Mouse (Mus musculus) urinary bladder, postnatal 36 days (tissue): ENCODE data around the gene Slc35g2.
A peak's percentile ranks its signal among the peaks of the same experiment; 100 is the strongest.

ENCODE experiments used
- DNase-seq, 2 experiments: peaks; one replicate each; pipeline ENCODE4 v3.0.0; 2022; ENCODE audit warnings: low spot score in 2 of 2, mixed read lengths in 1 of 2

Gene Slc35g2

GRCm38 (mm10) chr9:100558991-100559390 lies 11.9 kb downstream of the Slc35g2 start:
- no peak for DNase-seq

DNA sequence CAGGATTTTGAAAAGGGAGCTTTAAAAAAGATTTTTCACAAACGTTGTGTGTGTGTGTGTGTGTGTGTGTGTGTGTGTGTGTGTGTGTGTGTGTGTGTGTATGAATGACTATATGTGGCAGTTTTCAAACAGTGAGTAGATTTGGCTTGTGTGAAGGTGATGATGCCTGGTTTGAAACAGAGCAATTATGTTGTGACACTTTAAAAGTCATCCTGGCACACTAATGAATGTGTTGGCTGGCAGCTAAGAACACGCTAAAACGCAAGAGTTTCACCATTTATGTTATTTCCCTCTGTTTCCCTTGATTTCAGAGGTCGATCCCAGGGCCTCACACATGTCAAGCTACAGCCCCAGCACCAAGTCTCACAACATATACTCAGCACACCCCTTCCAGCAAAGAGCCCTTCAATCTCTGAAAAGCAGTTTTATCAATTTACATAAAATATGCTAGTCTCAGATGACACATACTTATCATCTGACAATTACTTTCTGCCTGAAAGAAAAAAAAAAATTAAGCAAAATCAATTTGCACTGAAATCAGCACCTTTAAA lies 12.8 kb downstream of the Slc35g2 start:
- no peak for DNase-seq

GRCm38 (mm10) chr9:100555686-100556085 lies 15.2 kb downstream of the Slc35g2 start:
- DNase-seq = no peak

DNA sequence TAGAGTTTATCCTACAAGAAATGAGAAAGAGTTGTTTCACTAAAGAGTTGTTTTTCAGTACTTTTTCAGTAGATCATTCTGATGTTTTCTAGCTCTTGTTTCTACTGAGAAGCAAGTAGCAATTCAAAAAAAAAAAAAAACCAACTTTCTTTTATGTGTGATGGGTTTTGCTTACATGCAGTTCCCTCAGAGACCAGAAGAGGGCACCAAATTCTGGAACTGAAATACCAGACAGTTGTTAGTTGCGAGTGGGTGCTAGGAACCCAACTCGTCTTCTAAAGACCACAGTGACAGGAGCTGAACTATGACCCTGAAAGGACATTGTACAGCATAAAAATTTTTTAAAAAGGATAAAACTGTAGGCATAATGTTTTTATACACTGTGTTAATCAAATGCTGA lies 22.6 kb downstream of the Slc35g2 start:
- DNase-seq = no peak

- no peak for DNase-seq
Observed at GRCm38 (mm10) chr9:100546594-100546910, 24.3 kb downstream of the Slc35g2 start.

DNA sequence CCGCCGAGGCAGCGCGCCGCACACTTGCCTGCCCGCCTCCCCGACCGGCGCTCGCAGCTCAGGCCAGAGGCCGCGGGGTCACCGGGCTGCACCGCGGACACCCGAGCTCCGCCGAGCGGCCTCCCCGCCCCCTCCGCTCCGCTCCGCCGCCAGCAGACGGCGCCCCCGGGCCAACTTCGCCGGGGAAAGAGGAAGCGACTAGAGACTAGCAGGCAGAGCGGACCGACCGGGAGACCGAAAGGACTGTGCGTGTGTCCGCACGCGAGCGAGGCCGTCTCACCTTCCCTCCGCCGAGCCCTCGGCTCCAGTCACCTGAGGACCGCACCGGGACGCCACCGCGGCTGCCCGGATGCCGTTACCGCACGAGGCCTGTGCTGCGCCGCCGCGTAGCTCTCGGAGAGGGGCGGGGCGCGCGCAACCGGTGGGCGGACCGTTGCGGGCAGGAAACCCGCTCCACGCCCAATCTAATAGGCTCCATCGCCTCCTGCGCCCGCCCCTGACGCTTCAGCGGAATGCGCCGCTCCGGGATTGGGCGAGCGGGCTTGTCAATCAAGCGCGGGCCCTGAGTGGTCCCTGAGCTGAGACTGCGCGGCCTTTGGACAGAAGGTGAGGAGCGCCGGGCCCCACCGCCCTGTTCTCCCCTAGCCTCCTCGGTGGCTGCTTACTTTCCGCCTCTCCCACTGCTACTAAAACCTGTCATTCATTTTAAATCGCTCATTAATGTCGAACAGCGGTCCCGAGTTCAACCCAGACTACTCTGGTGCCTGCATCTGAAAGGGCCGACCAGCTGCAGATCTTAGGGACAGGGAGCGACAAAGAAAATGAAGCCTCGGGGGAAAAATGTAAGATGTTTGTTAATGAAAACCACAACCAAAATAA lies 24.9 kb downstream of the Slc35g2 start, which contains the start of gene Nck1:
TSS of gene Nck1 (minus strand) at position 420 of the 879 bp plus-strand sequence.
- peak; percentile 98 to 99 for DNase-seq

DNA sequence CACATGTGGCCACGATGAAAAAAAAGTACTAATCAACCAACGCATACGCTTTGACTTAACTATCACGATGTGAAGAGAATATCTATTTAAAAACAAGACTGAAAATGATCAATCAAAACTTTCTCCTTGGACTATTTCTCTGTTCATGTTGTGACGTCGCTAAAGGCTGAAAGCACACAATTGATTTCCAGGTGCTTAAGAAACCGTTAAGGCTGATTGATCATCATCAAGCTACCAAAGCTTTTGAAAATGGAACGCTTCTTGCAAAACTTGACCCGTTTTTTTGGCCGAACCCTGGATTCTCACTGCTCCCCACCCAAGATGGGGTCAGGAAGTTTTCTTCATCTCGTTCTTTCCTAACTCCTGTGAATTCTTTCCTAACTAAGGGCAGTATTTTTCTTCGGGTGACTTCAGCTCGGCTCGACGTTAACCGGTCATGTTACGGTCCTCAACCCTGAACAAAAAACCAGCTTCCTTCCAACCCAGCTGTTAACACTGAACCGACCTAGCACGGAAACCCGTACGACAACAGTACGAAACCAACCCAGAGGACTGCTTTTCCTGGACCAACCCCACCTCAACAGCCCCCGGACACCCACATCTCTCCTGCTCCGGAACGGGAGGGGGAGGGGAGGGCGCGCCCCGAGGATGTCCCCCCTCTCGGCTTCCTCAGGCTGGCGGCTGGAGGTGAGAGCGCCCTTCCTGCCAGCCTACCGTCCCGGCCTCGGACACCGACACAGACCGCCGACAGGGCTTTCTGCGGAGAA lies 25.8 kb downstream of the Slc35g2 start:
- DNase-seq = no peak

DNA sequence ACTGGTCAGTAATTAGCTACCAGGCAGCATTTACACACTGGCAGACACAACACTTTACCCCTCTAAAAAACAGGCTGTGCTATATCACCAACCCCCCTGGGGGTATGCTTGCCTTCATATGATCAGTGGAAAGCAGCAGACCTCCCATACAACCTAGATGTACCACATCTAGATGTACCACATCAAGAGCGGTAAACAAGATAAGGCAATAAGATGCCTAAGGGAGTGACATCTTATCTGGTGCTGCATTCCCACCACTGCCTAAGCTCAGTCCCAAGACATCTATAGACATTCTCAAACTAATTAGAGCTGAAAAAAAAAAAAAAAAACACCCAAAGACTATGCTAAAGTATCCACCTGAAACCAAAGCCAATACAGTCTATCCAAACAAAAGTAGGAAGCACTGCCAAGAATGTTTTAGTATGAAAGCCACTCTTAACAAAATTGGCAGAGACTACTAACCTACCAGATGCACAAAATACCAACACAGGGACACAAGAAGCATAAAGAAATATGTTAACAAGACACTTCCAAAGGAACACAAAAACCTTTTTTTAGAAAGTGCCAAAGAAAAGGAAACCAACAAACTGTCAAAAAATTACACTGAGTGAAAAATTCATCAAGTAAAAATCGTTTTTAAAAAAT lies 35.1 kb downstream of the Slc35g2 start:
- no peak for DNase-seq

DNA sequence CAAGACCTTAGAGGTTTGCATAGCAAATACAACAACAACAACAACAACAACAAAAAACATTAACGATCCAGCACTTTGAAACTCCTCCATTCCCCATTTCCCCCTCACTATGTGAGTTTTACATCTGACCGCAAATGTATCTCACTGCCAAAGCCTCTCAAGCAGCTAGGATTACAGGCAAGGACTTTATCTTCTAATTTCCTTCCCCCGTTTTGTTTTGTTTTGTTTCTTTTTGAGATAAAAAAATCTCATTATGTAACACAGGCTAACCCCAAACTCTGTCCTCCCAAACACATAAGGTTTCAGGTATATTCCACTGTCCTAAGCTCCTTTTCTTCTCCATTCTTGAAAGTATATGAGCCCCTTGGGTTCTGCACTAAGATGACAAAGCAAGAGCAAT lies 36.2 kb downstream of the Slc35g2 start:
- no peak for DNase-seq

GRCm38 (mm10) chr9:100532847-100533505 lies 37.9 kb downstream of the Slc35g2 start:
- DNase-seq = no peak

- DNase-seq = no peak
Observed at GRCm38 (mm10) chr9:100531296-100531695, 39.6 kb downstream of the Slc35g2 start.

DNA sequence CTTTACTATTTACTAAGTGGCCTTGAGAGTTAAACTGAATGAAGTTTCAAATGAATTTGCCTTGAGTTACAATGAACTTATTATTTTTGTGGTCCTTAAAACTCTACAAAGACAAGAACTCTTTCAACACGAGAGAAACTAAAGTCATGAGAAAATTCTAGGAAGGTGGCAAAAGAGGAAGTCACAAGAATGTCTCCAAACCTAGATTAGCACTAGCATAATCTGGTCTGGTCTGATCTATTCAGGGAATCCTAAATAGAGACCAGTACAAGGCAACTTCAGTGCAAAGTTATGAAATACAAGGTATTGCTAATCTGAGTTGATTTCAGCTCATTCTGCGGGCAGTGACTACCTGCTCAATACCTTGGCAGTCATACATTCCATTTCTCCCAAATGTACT lies 45.7 kb downstream of the Slc35g2 start:
- no peak for DNase-seq

- DNase-seq = no peak
Observed at GRCm38 (mm10) chr9:100522029-100522428, 48.9 kb downstream of the Slc35g2 start.

GRCm38 (mm10) chr9:100520586-100520985 lies 50.3 kb downstream of the Slc35g2 start:
- peak; percentile 22 to 42 for DNase-seq

- DNase-seq = no peak
Observed at GRCm38 (mm10) chr9:100520012-100520411, 50.9 kb downstream of the Slc35g2 start.

DNA sequence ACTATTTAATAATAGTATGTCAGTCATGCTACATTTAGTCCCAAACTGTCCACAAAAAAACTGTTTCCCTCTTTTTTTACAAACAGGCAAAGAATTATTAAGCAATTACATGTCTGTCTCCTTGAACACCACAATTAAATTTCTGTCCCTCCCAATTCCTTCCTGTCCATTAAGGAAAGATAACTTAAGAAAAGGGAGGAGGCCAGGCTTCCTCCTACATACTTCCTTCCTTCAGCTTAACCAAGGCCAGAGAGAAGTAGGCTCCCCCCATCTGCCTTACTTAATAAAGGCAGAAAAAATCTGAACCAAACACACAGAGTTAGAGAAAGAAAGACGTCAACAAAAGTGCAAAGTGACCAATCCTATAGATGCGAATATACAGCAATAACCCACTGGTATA lies 63.3 kb downstream of the Slc35g2 start:
- no peak for DNase-seq

- DNase-seq = peak; percentile 43 to 84
Observed at GRCm38 (mm10) chr9:100506652-100507051, 64.2 kb downstream of the Slc35g2 start.

- DNase-seq = no peak
Observed at GRCm38 (mm10) chr9:100505498-100505897, 65.4 kb downstream of the Slc35g2 start.
